Mouse (Mus musculus): ENCODE measurements at regions not wholly inside any gene's neighbourhood (a gene's known extent, or its start where the extent isn't known, plus 50 kb on each side); places are given as distances from the start of the nearest gene placed in this dataset.

DNA sequence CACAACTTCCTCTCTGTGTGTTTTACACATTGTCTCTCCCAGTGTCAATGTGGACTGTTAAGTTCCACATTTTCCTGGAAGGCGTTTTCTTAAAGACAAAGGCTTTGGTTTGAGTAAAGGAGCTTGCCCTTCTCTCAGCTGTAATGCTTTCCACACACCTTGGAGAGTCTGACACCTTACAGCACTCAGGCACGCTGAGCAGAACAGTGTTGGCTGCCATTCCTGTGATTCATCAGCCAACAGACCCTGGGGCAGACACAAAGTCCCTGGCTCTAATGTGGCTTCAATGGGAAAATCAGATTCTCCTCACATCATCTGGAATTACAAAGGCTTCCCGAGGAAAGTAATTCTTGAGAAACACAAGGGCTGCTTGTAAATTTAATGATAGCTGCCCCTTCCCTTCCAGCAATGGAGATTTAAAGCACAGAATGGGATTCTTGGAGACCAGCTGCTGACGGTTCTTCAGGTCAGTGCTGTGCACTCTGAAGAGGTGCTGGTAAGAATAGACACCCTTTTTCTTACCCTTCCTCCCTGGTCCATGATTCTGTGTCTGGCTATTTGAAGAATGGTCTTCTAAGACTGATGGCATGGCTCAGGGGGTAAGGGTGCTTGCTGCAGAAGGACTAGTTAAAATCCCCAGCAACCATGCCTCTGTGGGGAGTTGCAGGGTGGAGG lies 468.4 kb upstream of the Nr2f2 start:
- no peak for DNase-seq (ENCODE audit: low read depth, low spot score)

DNA sequence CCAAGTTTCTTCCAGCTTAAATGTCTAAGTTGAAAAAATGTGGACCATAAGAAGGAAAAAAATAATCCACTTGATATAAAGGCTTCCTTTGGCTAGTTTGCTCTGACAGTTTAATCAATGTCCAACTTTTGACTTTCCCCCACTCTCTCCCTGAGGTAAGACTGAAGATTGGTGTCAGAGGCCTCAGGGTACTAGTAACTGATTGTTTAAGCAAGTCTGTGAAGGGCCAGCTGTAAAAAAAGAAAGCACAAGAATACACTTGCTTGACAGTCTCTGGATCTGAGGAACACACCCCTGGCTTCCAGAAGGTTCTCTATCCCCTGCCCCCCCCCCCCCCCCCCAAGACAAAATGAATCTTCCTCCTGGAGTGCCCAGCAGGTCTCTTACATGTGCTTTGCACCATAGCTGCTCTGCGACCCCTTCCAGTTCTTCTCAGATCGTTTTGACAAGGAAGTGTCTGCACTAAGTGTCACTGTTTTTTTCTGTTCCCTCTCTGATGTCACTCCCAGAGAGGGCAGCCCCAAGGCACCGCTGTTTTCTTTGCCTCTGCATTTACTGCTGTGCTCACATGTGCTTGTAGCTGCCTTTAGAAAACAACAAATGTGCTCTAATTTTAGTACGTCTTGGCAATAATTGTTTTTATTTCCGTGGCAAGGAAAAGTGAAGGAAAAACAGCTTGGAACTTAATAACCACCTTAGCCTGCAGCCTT lies 462.1 kb upstream of the Nr2f2 start:
- DNase-seq (ENCODE audit: low read depth, low spot score) = no peak

DNA sequence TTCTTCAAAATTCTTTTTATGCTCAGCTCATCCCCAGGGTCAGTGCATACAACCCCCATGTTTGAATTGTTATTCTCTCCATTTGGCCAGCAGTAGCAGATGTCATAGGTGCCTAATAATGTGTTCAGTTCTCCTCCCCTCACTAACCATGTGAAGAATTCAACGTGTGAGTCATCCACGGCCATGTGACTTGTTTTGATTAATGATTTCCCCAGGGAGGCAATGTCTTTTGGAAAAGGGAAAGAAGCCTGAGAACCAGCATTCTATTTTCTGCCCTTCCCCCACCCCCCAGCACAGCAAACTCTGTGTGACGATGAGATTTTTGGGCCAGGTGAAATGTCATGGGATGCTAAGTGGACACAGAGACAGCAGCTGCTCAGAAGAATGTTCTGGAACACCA lies 459.5 kb upstream of the Nr2f2 start:
- no peak for DNase-seq (ENCODE audit: low read depth, low spot score)

DNA sequence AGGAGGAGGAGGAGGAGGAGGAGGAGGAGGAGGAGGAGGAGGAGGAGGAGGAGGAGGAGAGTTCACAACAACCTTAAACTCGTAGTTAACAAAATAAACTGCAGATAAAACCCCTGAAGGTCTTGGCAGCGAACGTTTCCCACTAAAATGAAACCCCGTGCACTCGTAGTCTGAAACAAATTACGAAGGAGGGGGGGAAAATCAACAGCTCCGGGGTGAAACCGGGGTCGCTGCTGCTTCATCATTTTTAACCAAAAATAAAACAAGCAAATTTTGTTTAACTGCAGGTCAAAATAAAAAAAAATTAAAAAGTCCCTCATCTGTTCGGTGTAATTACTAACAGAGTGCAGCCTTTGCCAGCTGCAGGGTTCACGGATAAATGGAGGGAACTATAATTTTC lies 456.5 kb upstream of the Nr2f2 start:
- no peak for DNase-seq (ENCODE audit: low read depth, low spot score)

DNA sequence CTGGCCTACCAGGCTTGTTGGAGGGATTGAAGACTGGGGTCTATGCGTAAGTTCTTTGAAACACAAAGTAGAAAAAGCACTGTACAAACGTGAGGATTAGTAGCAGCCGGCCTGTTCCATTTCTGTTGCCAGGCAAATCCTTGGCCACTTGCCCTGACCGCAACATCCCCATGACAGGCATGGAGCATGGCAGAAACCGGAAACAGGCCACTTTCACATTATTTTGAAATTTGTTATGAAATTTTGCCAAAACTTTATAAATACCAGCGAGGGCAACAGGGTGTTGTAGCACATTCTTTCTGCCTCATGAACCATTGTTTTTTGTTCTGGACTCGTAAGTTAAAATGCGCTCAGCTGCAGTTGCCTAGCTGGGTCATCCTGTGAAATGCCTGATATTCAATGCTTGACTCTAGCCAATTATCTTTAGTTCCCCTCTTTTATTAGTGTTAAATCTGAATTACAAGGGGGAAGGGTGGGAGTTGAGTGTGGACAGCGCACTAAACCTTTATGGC lies 455.8 kb upstream of the Nr2f2 start:
- no peak for DNase-seq (ENCODE audit: low read depth, low spot score)

DNA sequence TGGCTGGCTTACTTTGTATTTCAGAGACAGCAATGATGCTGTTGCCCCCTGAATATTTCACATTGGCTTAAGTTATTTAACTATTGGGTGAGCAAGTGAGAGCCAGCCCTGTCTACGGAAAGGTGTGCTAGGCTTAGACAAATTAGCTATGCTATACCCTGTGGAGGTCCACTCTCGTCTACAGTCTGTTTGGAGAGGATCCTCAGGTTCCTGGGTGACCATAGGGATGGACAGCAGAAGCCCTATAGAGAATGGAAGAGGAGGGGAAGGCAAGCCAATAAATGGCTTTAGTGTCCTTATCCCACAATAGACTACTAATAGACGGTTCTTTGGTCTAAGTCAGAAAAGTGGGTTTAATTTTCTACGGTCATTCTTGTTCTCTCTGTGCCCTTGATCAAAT lies 455.3 kb upstream of the Nr2f2 start:
- no peak for DNase-seq (ENCODE audit: low read depth, low spot score)

DNA sequence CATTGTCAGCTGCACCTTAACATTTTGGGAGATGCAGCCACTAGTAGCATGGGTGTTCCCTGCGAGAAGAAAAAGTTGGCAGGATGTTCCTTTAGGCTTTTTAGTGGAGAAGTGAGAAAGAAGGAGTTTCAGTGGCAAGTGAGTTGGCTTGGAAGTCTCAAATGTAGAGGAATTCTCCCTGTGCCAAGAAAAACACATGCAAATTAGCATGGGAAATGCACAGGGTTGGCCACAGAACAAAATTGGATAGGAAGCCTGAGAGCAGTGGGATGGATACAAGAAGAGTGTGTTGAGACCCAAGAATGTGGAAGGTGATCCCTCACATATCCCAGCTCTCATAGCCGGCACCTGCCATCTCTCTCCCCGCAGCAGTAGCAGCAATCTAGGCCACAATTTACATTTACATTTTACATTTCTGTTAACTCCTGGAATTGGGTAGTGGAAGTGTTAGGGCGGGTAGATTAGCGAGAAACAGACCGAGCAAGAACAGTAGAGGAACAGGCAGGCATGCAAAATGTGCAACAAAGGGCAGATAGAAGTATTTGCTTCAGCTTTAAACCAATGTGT lies 450.9 kb upstream of the Nr2f2 start:
- no peak for DNase-seq (ENCODE audit: low read depth, low spot score)

DNA sequence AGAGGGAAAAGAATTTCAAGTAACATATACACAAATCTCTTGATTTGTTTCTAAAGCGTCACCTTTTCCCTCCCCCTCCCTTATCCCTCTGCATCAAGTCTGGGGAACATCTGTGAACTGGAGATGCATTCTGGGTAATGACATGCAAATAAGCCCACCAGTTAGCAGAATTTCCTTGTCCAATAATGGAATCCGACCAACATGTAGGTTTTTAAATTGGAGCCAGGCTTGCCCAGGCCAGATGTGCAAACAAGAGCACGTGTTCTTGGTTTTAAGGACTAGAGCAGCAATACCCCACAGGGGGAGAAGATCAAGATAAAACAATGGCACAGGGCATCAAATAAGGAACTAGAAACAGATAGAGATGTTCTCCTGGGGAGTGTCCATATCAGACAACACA lies 447.9 kb upstream of the Nr2f2 start:
- DNase-seq (ENCODE audit: low read depth, low spot score) = no peak

DNA sequence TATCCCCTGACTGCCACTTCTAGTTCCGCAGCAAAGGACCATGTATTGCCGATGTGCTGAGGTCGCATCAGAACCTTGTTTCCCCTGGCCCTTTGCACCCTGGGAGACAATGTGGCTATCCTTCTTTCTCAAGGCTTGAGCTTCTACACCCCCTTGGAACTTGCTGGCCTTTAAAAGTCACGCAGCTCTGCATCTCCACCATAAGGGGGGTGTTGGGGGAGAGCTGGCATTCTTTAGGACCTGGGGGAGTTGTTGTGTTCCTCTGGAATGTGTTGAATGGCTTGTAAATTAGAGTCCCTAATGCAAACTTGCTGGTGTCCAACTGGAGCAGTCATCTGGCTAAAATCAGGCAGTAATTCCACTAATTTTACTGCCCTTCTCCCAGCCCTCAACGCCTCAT lies 446.6 kb upstream of the Nr2f2 start:
- no peak for DNase-seq (ENCODE audit: low read depth, low spot score)

DNA sequence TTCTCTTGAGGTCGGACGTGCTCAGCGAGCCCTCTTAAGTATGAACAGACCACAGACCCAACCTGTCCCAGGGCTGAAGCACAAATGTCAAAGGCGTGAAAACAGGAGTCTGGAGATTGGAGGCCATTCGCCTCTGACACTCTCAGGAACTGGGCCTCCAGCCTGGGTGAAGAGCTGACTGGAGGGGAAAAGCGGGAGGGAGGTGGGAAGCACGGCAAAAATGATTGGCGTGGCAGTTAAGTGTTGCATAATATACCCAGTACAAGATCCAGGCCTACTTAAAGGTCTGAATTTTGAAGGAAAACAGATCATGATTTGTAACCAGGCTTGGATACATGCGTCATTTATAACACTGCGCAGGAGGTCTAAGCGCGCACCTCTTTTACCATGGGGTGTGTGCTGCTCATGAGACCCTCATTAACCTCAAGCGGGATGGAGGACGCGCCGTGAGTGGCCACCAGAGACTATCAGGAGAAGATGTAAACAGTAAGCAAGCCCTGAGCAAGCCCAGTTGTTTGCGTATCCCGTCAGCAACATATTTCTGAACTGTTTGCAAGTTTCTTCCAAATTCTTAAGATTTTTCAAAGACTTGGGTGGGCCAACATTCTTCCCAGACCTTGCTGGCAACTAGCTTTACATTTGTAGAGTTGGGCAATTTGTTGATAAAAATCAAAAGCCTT lies 444.0 kb upstream of the Nr2f2 start:
- no peak for DNase-seq (ENCODE audit: low read depth, low spot score)

DNA sequence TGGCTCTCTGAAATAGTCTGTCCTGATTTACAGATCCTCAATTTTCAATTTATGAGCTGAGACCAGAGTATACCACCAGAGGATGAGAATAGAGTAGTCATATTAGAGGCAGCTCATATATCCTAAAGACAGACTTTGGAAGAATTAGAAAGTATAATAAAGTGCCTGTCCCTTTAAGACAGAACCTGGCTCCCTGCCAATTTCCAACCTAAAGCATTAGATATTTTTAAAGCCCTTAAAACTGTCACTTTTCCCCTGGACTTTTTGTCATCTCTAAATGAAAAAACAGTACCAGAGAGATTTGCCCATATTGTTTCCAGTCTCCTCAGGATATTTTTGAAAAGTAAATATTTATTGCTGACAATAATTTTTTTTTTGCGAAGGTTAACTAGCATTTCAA lies 437.7 kb upstream of the Nr2f2 start:
- DNase-seq (ENCODE audit: low read depth, low spot score) = no peak

DNA sequence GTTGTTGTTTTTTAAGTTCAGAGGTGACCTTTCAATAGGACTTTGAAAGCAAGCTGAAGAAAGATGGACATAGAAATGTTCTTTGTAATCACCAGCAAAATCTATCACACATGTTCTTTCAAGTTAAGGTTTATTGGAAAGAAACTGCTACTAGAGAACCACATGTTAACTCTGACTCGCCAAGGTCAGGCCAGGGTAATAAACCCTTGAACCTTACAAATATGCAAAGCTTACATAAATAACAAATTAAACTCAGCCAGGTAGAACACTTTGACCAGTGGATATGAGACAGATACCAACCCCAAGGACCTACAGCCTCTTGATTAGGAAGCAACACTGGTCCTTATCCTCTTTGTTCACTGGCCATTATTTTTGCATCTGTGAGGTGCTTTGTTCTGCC lies 433.4 kb upstream of the Nr2f2 start:
- no peak for DNase-seq (ENCODE audit: low read depth, low spot score)

DNA sequence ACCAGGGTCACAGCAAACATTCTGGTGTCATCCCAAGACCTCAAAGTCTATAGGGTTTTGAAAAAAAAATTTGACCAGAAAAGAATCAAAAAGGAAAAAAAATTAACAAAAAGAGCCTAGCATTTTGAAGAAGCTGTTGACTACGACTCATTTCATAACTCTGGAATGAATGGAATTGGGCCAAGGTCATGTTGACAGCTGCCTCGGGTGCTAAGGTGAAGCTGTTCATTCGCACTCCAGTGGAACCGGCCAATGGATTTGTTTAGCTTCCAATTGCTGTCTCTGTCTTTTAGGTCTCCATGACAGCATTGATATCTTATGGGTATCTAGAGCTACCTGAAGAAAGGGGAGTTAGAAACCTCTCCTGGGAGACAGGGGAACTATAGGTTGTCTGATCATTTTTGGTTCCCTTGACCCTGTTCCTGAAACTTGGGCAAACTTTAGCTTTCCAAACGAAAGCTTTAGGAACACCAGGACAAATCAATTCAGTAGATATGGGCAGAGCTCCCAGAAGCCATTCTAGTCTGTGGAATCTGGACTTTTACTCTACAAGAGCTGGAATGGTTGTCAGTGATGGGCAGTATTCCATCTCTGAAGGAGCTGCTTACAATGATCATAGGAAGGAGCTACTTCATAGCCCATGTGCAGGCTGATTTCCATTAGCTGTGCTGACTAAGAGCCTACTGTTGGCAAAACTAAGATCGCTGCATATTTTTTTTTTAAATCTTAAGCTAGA lies 432.7 kb upstream of the Nr2f2 start:
- DNase-seq (ENCODE audit: low read depth, low spot score) = no peak

DNA sequence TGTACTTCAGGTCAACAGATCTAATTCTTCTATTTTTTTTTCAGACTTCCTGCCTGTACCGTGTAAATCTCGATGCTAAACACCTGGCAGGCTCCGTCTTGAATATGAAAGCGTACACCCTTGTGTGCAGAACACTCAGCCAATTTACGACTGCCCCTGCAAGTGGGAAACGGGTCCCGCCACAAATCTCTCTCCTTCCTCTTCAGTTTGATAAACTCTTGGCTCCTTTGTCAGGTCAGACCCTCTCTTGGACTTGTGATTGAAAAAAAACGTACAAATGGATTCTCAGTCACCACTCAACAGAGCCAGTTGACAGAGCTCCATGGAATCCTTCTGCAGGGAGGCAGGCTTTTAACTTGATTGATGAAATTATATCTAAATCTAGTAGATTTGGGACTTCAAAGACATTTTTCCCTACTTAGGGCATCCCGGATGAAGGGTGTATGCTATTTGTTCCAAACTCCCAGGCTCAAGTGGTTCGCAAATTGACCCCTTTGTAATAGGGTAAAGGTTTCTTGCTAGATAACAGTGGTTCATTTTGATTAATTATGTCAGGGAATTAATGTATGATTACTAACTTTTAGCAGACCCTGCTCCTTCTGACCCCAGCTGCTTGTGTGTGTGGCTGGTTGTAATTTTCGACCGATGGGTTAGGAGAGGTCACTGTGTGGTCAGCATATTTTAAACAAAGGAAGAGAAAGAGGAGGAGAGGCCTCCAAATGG lies 429.7 kb upstream of the Nr2f2 start:
- DNase-seq (ENCODE audit: low read depth, low spot score) = no peak

DNA sequence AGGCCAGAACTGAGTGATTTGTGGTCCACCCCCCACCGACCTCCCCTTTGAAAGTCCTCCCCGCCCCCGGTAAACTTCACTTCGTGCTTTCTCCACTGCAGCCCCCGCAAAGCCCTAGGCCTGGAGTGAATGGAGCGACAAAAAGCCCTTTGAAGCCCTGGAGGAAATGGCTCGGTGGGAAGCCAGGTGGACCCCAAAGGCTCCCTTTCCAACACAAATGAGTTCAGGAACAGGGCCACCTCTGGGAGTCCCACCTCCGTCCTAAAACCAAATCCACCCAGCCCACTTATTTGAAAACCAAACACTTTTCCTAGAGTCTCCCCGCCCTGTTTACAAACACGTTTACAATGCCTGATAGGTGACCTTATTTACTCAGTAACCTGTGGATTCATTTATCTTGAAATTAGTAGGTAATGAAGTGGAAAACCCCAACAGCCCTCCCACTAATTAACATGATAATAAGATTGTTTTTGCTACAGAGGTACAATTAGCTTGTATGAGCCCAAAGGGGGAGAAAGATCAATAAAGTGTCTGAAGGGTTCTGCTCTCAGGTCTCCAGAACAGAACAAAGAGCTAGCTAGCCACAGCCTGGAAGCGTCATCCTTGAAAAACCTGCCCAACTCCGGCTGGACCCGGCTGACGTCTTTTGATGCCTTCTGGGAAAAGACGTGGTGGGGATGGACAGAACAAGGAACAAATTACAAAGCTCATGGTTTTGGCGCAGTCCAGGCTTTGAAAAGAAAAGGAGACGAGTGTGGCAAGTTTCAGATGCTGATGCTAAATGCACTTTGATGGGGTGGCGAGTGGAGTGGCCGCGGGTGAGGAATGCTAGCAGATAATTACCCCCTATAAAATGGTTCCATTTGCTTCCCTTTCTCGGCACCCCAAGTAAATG lies 422.6 kb upstream of the Nr2f2 start:
- DNase-seq (ENCODE audit: low read depth, low spot score) = no peak

DNA sequence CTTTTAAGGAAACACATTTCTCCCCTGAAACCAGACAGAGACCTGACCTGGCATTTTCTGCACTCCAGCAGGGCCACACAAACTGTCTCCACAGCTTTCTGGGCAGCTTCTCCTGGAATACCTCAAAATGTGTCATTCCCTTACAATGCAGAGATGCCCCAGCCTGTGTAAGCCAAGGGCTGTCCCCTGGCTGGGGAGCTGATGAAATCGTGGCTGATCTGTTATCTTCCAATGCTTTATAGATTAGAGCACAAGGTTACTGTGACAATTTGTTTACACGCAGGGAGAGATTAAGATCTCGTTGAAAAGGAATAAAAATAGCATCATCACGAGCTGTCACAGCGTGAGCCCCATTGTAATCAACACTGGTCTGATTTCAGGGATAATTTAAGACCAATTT lies 421.4 kb upstream of the Nr2f2 start:
- no peak for DNase-seq (ENCODE audit: low read depth, low spot score)

DNA sequence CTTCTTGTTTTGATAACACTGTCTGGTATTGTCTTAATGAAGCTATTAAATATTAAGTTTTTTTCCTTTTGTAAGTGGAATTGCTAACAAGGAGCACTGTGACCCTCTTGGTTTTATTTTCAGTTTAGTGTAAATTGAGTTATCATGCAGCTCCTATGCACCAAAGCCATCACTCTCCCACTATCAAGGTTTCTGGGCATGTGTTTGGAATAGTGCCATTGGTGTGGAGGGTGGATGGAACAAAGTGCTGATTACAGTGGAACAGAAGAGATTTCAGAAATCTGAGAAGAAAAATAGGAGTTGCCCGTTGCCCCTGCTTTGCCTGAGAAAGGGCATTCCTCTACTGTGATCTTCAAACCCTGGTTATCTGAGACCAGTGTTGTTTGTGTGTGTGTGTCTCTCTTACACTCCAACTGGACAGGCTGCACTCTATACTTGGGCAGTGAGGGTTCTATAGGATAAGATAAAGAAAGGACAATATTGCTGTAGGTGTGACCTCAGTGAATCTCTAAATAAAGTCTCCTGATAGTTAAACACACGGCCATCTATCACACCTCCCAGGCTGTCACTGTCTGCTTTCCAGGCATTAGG lies 414.3 kb upstream of the Nr2f2 start:
- no peak for DNase-seq (ENCODE audit: low read depth, low spot score)

DNA sequence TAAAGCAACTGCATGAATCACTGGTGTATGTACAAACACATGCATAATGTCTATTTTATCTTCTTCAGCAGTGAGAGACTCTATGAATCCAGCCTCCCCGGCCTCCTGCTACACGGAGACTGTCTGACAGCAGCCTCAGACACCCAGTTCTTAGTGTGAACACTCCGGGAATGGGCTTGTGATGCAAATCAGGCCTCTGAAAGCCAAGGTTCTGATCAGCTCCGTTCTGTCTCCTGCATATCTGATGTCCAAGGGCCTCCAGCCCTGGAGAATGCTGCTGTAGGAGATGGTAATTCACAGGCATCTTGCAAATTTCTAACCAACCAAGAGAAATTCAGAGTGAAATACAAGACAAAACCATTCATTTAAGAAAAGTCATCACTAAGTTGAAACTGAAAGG lies 411.2 kb upstream of the Nr2f2 start:
- DNase-seq (ENCODE audit: low read depth, low spot score) = no peak

DNA sequence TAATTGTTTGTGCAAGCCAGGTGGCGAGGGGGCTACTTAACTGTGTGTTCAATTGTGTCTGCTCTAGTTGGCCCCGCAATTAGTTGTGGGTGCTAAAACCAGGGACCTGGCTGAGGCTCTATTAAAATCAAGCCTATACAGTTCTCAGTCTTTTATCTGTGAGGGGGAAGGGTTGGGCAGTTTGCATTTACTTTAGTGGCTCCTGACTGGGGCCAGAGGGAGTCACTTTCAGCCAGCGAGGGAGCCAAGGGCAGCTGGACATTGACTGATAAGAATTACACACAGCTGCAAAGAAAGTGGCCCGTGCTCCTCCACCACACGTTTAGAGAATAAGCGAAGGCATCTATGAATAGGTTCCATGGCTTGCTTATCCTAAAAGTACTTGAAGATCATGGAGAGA lies 403.1 kb upstream of the Nr2f2 start:
- DNase-seq (ENCODE audit: low read depth, low spot score) = no peak

DNA sequence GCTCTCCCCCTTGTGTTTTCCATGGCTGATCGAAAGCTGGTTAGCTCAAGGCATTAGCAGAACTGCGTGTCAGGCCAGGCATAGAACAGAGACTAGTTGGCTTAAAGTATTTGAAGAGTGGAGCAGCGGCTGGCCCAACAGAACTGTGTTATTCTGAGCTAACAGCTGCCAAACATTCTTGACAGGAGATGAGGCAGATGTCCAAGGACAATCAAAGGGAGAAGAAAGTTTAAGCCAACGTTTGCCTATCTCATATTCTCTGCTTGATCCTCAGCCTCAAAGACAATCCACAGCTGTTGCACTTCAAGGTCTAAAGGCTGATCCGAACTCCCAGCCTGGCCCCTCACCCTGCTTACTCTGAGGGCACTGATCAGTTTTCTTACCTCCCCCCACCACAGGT lies 401.2 kb upstream of the Nr2f2 start:
- no peak for DNase-seq (ENCODE audit: low read depth, low spot score)
